Mouse (Mus musculus) CH12.LX (cell line): ENCODE measurements around the gene Epb41l5. TPM values are rescaled to one million over a fixed set of nuclear protein-coding genes. Genes with fewer than 3 reads are reported as not detected.

Source experiments
- DNase-seq: peaks from one replicate; pipeline ENCODE4 v3.0.0-alpha.2; 2013; ENCODE audit errors: extremely low read depth
- H3K27ac ChIP-seq: 2 replicates; pipeline ENCODE4 v1.5.1; 2012; ENCODE audit warnings: low read depth, mild to moderate bottlenecking, control low read depth, moderate library complexity; ENCODE audit not compliant: insufficient read depth
- H3K27me3 ChIP-seq: replicated peaks from 2 replicates; pipeline ENCODE3; 2012; ENCODE audit warnings: inconsistent platforms
- H3K36me3 ChIP-seq, 2 experiments: replicated peaks in 1 of 2; 2 replicates each; pipeline versions ENCODE3 to v1.6.1; 2012; ENCODE audit warnings: inconsistent platforms in 1 of 2, low read length in 1 of 2, mild to moderate bottlenecking in 1 of 2, mixed read lengths in 1 of 2, moderate library complexity in 1 of 2; ENCODE audit not compliant: control insufficient read depth in 1 of 2, insufficient read depth in 1 of 2
- H3K4me1 ChIP-seq, 2 experiments: 2 replicates each; pipeline ENCODE4 v1.6.1; 2012; ENCODE audit warnings: inconsistent platforms in 1 of 2, moderate library complexity in 1 of 2; ENCODE audit not compliant: insufficient read depth in 2 of 2, control insufficient read depth in 1 of 2
- H3K4me2 ChIP-seq: 2 replicates; pipeline ENCODE4 v1.6.1; 2012; ENCODE audit warnings: low read depth, mild to moderate bottlenecking, control low read depth; ENCODE audit not compliant: poor library complexity, insufficient read depth, severe bottlenecking
- H3K4me3 ChIP-seq, 3 experiments: fragments of 150-350 bp in 1 of 3; sonication (generic) in 1 of 3; replicated peaks in 1 of 3; 2 replicates each; pipeline versions ENCODE3 to v1.5.1; 2011 to 2012; ENCODE audit warnings: low read depth in 2 of 3, low read length in 2 of 3, mild to moderate bottlenecking in 2 of 3, moderate library complexity in 2 of 3, control low read depth in 1 of 3, improper control_type of control experiment in 1 of 3, inconsistent platforms in 1 of 3, mixed read lengths in 1 of 3; ENCODE audit not compliant: poor library complexity in 1 of 3
- H3K79me2 ChIP-seq: replicated peaks from 2 replicates; pipeline ENCODE4 v1.6.1; 2012; ENCODE audit warnings: mild to moderate bottlenecking, moderate library complexity; ENCODE audit not compliant: control insufficient read depth, poor library complexity, insufficient read depth, severe bottlenecking; ENCODE audit errors: extremely low read depth
- H3K9ac ChIP-seq: 2 replicates; pipeline ENCODE4 v1.6.1; 2012; ENCODE audit warnings: low read depth, mild to moderate bottlenecking, control low read depth, moderate library complexity; ENCODE audit not compliant: insufficient read depth
- H3K9me3 ChIP-seq: replicated peaks from 2 replicates; pipeline ENCODE3; 2012; ENCODE audit warnings: low read length, inconsistent platforms, mixed read lengths
- CHD1 ChIP-seq: IDR thresholded peaks from 2 replicates; pipeline ENCODE4 v1.6.1; 2012; ENCODE audit warnings: low read depth, low read length, improper control_type of control experiment, inconsistent platforms
- EP300 ChIP-seq: IDR thresholded peaks from 2 replicates; pipeline ENCODE4 v1.6.1; 2011; ENCODE audit warnings: low read length, improper control_type of control experiment
- ETS1 ChIP-seq: conservative IDR thresholded peaks from 2 replicates; pipeline ENCODE4 v1.6.1; 2012; ENCODE audit warnings: low read depth, mild to moderate bottlenecking, inconsistent platforms, low read length, improper control_type of control experiment, moderate library complexity
- IRF4 ChIP-seq: IDR thresholded peaks from 2 replicates; pipeline ENCODE4 v1.6.1; 2014; ENCODE audit warnings: low read depth, mild to moderate bottlenecking, inconsistent platforms, low read length, improper control_type of control experiment
- MAX ChIP-seq: IDR thresholded peaks from 2 replicates; pipeline ENCODE4 v1.6.1; 2011; ENCODE audit warnings: low read length, improper control_type of control experiment
- MAZ ChIP-seq: IDR thresholded peaks from 2 replicates; pipeline ENCODE4 v1.6.1; 2012; ENCODE audit warnings: low read depth, mild to moderate bottlenecking, inconsistent platforms, low read length, improper control_type of control experiment, moderate library complexity
- MEF2A ChIP-seq: IDR thresholded peaks from 2 replicates; pipeline ENCODE4 v1.6.1; 2014; ENCODE audit warnings: low read depth, mild to moderate bottlenecking, inconsistent platforms, low read length, improper control_type of control experiment, borderline replicate concordance
- MYC ChIP-seq: IDR thresholded peaks from 2 replicates; pipeline ENCODE4 v1.6.1; 2011; ENCODE audit warnings: low read depth, mild to moderate bottlenecking, improper control_type of control experiment, low read length
- NELFE ChIP-seq: IDR thresholded peaks from 2 replicates; pipeline ENCODE4 v1.6.1; 2011; ENCODE audit warnings: low read depth, low read length, improper control_type of control experiment
- NRF1 ChIP-seq: IDR thresholded peaks from 2 replicates; pipeline ENCODE4 v1.6.1; 2014; ENCODE audit warnings: low read depth, mild to moderate bottlenecking, inconsistent platforms, low read length, improper control_type of control experiment, moderate library complexity
- PAX5 ChIP-seq: IDR thresholded peaks from 2 replicates; pipeline ENCODE4 v1.6.1; 2012; ENCODE audit warnings: low read length, inconsistent platforms, mixed read lengths
- POLR2A ChIP-seq: IDR thresholded peaks from 2 replicates; pipeline ENCODE4 v1.6.1; 2011; ENCODE audit warnings: low read depth, mild to moderate bottlenecking, improper control_type of control experiment, low read length
- POLR2AphosphoS2 ChIP-seq: IDR thresholded peaks from 2 replicates; pipeline ENCODE4 v1.6.1; 2011; ENCODE audit warnings: low read depth, low read length, improper control_type of control experiment
- RAD21 ChIP-seq: IDR thresholded peaks from 2 replicates; pipeline ENCODE4 v1.6.1; 2011; ENCODE audit warnings: low read depth, mild to moderate bottlenecking, low read length, improper control_type of control experiment, moderate library complexity
- SMC3 ChIP-seq: IDR thresholded peaks from 2 replicates; pipeline ENCODE4 v1.6.1; 2011; ENCODE audit warnings: low read depth, low read length, improper control_type of control experiment
- TCF12 ChIP-seq: IDR thresholded peaks from 2 replicates; pipeline ENCODE4 v1.6.1; 2014; ENCODE audit warnings: low read depth, mild to moderate bottlenecking, inconsistent platforms, low read length, improper control_type of control experiment
- UBTF ChIP-seq: IDR thresholded peaks from 2 replicates; pipeline ENCODE4 v1.6.1; 2012; ENCODE audit warnings: low read depth, mild to moderate bottlenecking, inconsistent platforms, low read length, improper control_type of control experiment, moderate library complexity
- USF1 ChIP-seq: IDR thresholded peaks from 2 replicates; pipeline ENCODE4 v1.6.1; 2014; ENCODE audit warnings: low read depth, mild to moderate bottlenecking, inconsistent platforms, low read length, improper control_type of control experiment
- ZC3H11A ChIP-seq: IDR thresholded peaks from 2 replicates; pipeline ENCODE4 v1.6.1; 2012; ENCODE audit warnings: low read depth, mild to moderate bottlenecking, inconsistent platforms, low read length, improper control_type of control experiment
- ZKSCAN1 ChIP-seq: IDR thresholded peaks from 2 replicates; pipeline ENCODE4 v1.6.1; 2012; ENCODE audit warnings: low read depth, inconsistent platforms, low read length, improper control_type of control experiment, borderline replicate concordance
- ZMIZ1 ChIP-seq: IDR thresholded peaks from 2 replicates; pipeline ENCODE4 v1.6.1; 2012; ENCODE audit warnings: low read depth, mild to moderate bottlenecking, inconsistent platforms, low read length, improper control_type of control experiment
- dilution Hi-C: fragments of 300-500 bp; cut with MboI; formaldehyde crosslinking; loops from 2 replicates; pipeline ENCODE4 v1.14.3; 2020; ENCODE audit warnings: low sequenced_read_pairs; ENCODE audit not compliant: extremely low pct_unique_long_range_greater_than_20kb, extremely low pct_ligation_motif_present
- in situ Hi-C: fragments of 300-500 bp; cut with MboI; formaldehyde crosslinking; loops from 3 replicates; pipeline ENCODE4 v1.14.3; 2019; ENCODE audit warnings: low sequenced_read_pairs, low pct_ligation_motif_present, low pct_unique_long_range_greater_than_20kb, mixed read lengths
- polyA plus RNA-seq: library from polyadenylated mRNA; unstranded; fragments of >175 nt; gene quantifications from 2 replicates; pipeline ENCODE4 v1.2.1, GENCODE M21; 2012; ENCODE audit warnings: low read depth; ENCODE audit not compliant: insufficient read length
- total RNA-seq, 2 experiments: library from RNA; depleted of rRNA; stranded (reverse); fragments of 300-350 nt in 1 of 2; fragments of >200 nt in 1 of 2; gene quantifications; 2 replicates each; pipeline ENCODE4 v1.2.3; 2012 to 2014

Gene Epb41l5
- total and polyA plus RNA-seq, 3 experiments = 3.8 to 4.5 (median 4.3) TPM

GRCm38 (mm10) chr1:119685773-119686558, 37.2 kb upstream of the Epb41l5 start:
- Histone ChIP-seq H3K4me3 (no peak overlapping the region), H3K36me3 (peaks cover 4 to 41% of the 10 kb centered on the region in 2 experiments), H3K79me2 (no peaks in the 10 kb centered on the region), H3K4me1 (no peaks in the 10 kb centered on the region), H3K4me2 (no peak overlapping the region), H3K9ac (no peak overlapping the region), H3K27ac (no peak overlapping the region), H3K9me3 (no peaks in the 10 kb centered on the region), H3K27me3 (no peaks in the 10 kb centered on the region)
- dilution Hi-C loops (no loop called here), in situ Hi-C loops (loop anchor here (25.0 kb wide), 1 partner anchor 226 kb away; the partner anchor contains the start of gene Tmem177)
- no peak for DNase-seq
- TF ChIP-seq SMC3 = no peak
- TF ChIP-seq EP300 = no peak
- TF ChIP-seq MAX = no peak
- no peak for TF ChIP-seq POLR2AphosphoS2
- TF ChIP-seq RAD21 = no peak
- TF ChIP-seq ZC3H11A = no peak
- TF ChIP-seq NRF1 = no peak
- TF ChIP-seq PAX5 = no peak
- no peak for TF ChIP-seq UBTF
- TF ChIP-seq MAZ = no peak
- TF ChIP-seq POLR2A = no peak
- no peak for TF ChIP-seq ZKSCAN1
- TF ChIP-seq NELFE = no peak
- TF ChIP-seq CHD1 = no peak
- TF ChIP-seq ETS1 = no peak
- TF ChIP-seq TCF12 = no peak
- TF ChIP-seq IRF4 = no peak

GRCm38 (mm10) chr1:119681663-119682213, 32.9 kb upstream of the Epb41l5 start:
- H3K4me3 ChIP-seq = no peak overlapping the region
- H3K27me3 ChIP-seq = no peaks in the 10 kb centered on the region
- H3K4me2 ChIP-seq = no peak overlapping the region
- in situ Hi-C loops (loop anchor here (25.0 kb wide), 1 partner anchor 231 kb away; the partner anchor contains the start of gene Tmem177), dilution Hi-C loops (no loop called here)
- H3K79me2 ChIP-seq = no peaks in the 10 kb centered on the region
- no peak overlapping the region for H3K9ac ChIP-seq
- TF ChIP-seq POLR2A = no peak
- no peak for TF ChIP-seq MEF2A
- TF ChIP-seq MYC = no peak
- TF ChIP-seq ZMIZ1 = no peak
- TF ChIP-seq POLR2AphosphoS2 = no peak
- no peak for TF ChIP-seq ETS1
- no peak for TF ChIP-seq USF1
- no peaks in the 10 kb centered on the region for H3K4me1 ChIP-seq
- peaks cover 8 to 48% of the 10 kb centered on the region in 2 experiments for H3K36me3 ChIP-seq
- no peak overlapping the region for H3K27ac ChIP-seq
- no peaks in the 10 kb centered on the region for H3K9me3 ChIP-seq
- DNase-seq = no peak
